Comparison of ENCODE assay signal across 29 mouse cellular contexts in genomic region chr4:89170931-89171330, GRCm38 (mm10).
"Had no signal": no experiment of that assay in that cellular context is flagged by ENCODE, and none has a peak within 500 bp of the region (broad histone marks: within the 10 kb centered on the region; RNA-seq: fewer than 3 reads in every experiment).

No protein-coding gene starts in this region.

- H3K27ac ChIP-seq: heart, embryonic 13.5 days; heart, embryonic 15.5 days; hindbrain, embryonic 10.5 days; hindbrain, embryonic 12.5 days; hindbrain, embryonic 13.5 days; hindbrain, embryonic 14.5 days; hindbrain, embryonic 15.5 days; hindbrain, postnatal 0 days; intestine, embryonic 15.5 days; kidney, embryonic 15.5 days; kidney, postnatal 0 days; layer of hippocampus, adult 2 months; left cerebral cortex, adult 2 months had no signal

- H3K4me1 ChIP-seq: heart, embryonic 12.5 days; heart, embryonic 13.5 days; heart, embryonic 15.5 days; hindbrain, embryonic 10.5 days; hindbrain, embryonic 12.5 days; hindbrain, embryonic 13.5 days; hindbrain, embryonic 15.5 days; intestine, embryonic 15.5 days; kidney, embryonic 15.5 days had no signal

- H3K4me3 ChIP-seq: heart, embryonic 12.5 days; heart, embryonic 13.5 days; heart, embryonic 15.5 days; hindbrain, embryonic 10.5 days; hindbrain, embryonic 12.5 days; hindbrain, embryonic 13.5 days; hindbrain, embryonic 15.5 days; intestine, embryonic 15.5 days; kidney, embryonic 15.5 days; layer of hippocampus, adult 2 months; left cerebral cortex, adult 2 months had no signal

- DNase-seq: heart, postnatal 14 days; heart, postnatal 36 days; heart, postnatal 4 days; kidney, adult 11 months; kidney, adult 18-20 months; kidney, adult 2 months; kidney, adult 8-10 months; kidney, adult 9 months; kidney, postnatal 10 days; kidney, postnatal 14 days; kidney, postnatal 25 days; kidney, postnatal 36 days; kidney, postnatal 4 days; layer of hippocampus, adult 9-11 months; layer of hippocampus, postnatal 36 days had no signal

- H3K27me3 ChIP-seq: heart, embryonic 12.5 days; heart, embryonic 13.5 days; heart, embryonic 15.5 days; hindbrain, embryonic 12.5 days; hindbrain, embryonic 13.5 days; hindbrain, embryonic 15.5 days; intestine, embryonic 15.5 days; kidney, embryonic 15.5 days had no signal

- H3K9me3 ChIP-seq: heart, embryonic 13.5 days; heart, embryonic 15.5 days; hindbrain, embryonic 12.5 days; hindbrain, embryonic 13.5 days; hindbrain, embryonic 15.5 days; intestine, embryonic 15.5 days; kidney, embryonic 15.5 days had no signal
